Mouse (Mus musculus) intestine, postnatal 0 days (tissue): Measurements from ENCODE around the gene Plcb2. TPM values are rescaled to one million over a fixed set of nuclear protein-coding genes. Genes with fewer than 3 reads are reported as not detected.

Source experiments
- ATAC-seq: fragments of 200-750 bp; cut with Nextera tagmentation; 2 replicates; pipeline ENCODE4 v1.8.0; 2017; ENCODE audit warnings: mild to moderate bottlenecking, moderate TSS enrichment, moderate library complexity
- H3K27ac ChIP-seq: fragments of 300-500 bp; sonication (generic); 2 replicates; pipeline ENCODE4 v1.5.1; 2014; ENCODE audit warnings: mild to moderate bottlenecking, low read depth, low read length, moderate library complexity
- H3K27me3 ChIP-seq: fragments of 300-500 bp; sonication (generic); replicated peaks from 2 replicates; pipeline ENCODE4 v1.6.1; 2014; ENCODE audit warnings: low read length, mixed read lengths; ENCODE audit not compliant: control insufficient read depth, insufficient read depth
- H3K36me3 ChIP-seq: fragments of 300-500 bp; sonication (generic); 2 replicates; pipeline ENCODE4 v1.6.1; 2014; ENCODE audit warnings: mild to moderate bottlenecking, moderate library complexity; ENCODE audit not compliant: control insufficient read depth, insufficient read depth
- H3K4me1 ChIP-seq: fragments of 300-500 bp; sonication (generic); replicated peaks from 2 replicates; pipeline ENCODE4 v1.6.1; 2014; ENCODE audit warnings: antibody characterized with exemption, low read length, mixed read lengths; ENCODE audit not compliant: control insufficient read depth, insufficient read depth
- H3K4me2 ChIP-seq: fragments of 300-500 bp; sonication (generic); replicated peaks from 2 replicates; pipeline ENCODE4 v1.6.1; 2014; ENCODE audit warnings: low read depth, mild to moderate bottlenecking, moderate library complexity
- H3K4me3 ChIP-seq: fragments of 300-500 bp; sonication (generic); 2 replicates; pipeline ENCODE4 v1.5.1; 2014; ENCODE audit warnings: low read depth, low read length
- H3K9ac ChIP-seq: fragments of 300-500 bp; sonication (generic); 2 replicates; pipeline ENCODE4 v1.6.1; 2014; ENCODE audit warnings: mild to moderate bottlenecking, low read depth, low read length
- H3K9me3 ChIP-seq: fragments of 300-500 bp; sonication (generic); 2 replicates; pipeline ENCODE4 v1.6.1; 2016; ENCODE audit warnings: mixed run types; ENCODE audit not compliant: control insufficient read depth
- CTCF ChIP-seq: sonication (generic); IDR thresholded peaks from 2 replicates; pipeline ENCODE4 v1.5.1; 2016; ENCODE audit warnings: low read depth, mild to moderate bottlenecking, control low read depth, antibody characterized with exemption, moderate library complexity
- WGBS: fragments of 180-500 bp; shearing (Covaris S2); extraction: QIAGEN DNeasy Blood & Tissue Kit; methylation state at CpG from one replicate; pipeline ENCODE4 v1.1.7; 2014; 5-methylcytosine and 5-hydroxymethylcytosine counted together
- polyA plus RNA-seq: library from polyadenylated mRNA; unstranded; fragments of >200 nt; fragmentation: Nextera tagmentation; extraction: Ambion mirVana; gene quantifications from 2 replicates; pipeline ENCODE4 v1.2.1, GENCODE M21; 2015

Plcb2 gene
- polyA plus RNA-seq, 1 experiment from 2014 or later = 0.59 TPM

- no peak for TF ChIP-seq CTCF
- peak within 1 kb of the TSS; percentile 70 for H3K27ac ChIP-seq
- H3K27me3 ChIP-seq = no peaks in the 10 kb centered on the region
- H3K9me3 ChIP-seq = no peaks in the 10 kb centered on the region
- 20% methylated on average over 29 of the region's 29 CpGs for WGBS
- H3K36me3 ChIP-seq = no peaks in the 10 kb centered on the region
- H3K4me1 ChIP-seq = peaks cover 23% of the 10 kb centered on the region; the same call in 1 of the 2 replicates
- peak within 1 kb of the TSS; percentile 55 for H3K4me2 ChIP-seq
- H3K9ac ChIP-seq = peak within 1 kb of the TSS; percentile 23; the same call in 1 of the 2 replicates
- peak; percentile 50 for ATAC-seq
- H3K4me3 ChIP-seq = peak within 1 kb of the TSS; percentile 11
These were observed 33.9 kb upstream of the Plcb2 start, which contains the start of gene Ccdc9b for GRCm38 (mm10) chr2:118761906-118762783. Gene Ccdc9b (minus strand): TSS chr2:118762661.

DNA sequence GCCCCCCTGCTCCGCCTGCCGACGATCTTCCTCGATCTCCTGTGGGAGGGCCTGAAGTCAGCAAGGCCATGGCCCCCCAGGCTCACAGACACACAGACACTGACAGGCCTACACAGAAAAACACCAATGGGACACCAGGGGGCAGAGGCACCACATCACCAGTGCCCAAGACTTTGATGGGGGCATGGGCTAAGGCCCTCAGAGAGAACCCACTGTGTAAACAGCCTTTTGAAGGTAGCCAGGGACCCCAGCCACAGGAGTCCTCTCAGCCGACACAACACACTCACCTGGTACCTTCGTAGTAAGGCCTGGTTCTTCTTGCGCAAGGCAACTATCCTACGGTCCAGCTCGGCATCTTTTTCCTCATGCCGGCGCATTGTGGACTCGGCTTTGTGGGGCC lies 33.1 kb upstream of the Plcb2 start:
- 80% methylated on average over 12 of the region's 12 CpGs for WGBS
- H3K4me2 ChIP-seq = peak overlapping the region; percentile 55

DNA sequence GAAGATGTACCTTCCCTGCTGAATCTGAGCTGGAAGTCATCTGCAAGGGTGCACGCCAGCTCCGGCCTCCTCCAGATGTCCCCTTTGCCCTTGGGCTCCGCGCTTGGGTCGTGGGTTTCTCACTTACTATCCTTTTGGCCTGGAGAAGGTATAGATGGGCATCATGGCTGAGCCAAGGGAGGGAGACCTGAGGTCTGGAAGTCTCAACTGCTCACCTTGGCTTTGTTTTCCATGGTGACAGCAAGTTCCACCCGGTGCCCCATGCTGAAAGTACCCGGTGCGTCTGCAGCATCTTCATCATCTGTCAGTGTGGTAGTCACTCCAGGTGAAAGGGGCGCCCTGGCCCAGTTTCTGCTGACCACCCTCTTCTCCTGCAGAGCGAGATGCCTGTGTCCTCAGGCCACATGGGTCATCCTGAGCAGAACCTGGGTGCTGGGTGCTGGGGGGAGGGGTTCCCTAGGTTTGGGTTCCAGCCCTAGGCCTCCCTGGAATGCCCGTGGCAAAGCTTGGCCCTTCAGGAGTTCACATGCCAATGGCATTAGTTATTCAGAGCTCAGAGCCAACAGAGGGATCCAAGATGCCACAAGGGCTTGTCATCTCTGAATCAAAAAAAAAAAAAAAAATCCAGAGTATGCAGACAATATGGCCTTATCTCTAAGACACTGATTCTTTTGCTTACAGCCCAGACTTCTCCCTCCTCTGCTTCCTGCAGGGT lies 32.2 kb upstream of the Plcb2 start:
- Histone ChIP-seq H3K27me3 (no peaks in the 10 kb centered on the region), H3K4me1 (peaks cover 23% of the 10 kb centered on the region; the same call in 1 of the 2 replicates), H3K27ac (no peak overlapping the region), H3K4me2 (no peak overlapping the region), H3K9me3 (no peaks in the 10 kb centered on the region), H3K9ac (no peak overlapping the region), H3K36me3 (no peaks in the 10 kb centered on the region), H3K4me3 (no peak overlapping the region)
- no peak for TF ChIP-seq CTCF
- no peak for ATAC-seq
- WGBS = 84% methylated on average over 11 of the region's 11 CpGs

More for the DNA sequence above, 33.1 kb upstream of the Plcb2 start:
- no peaks in the 10 kb centered on the region for H3K27me3 ChIP-seq
- H3K36me3 ChIP-seq = no peaks in the 10 kb centered on the region
- ATAC-seq = no peak
- no peaks in the 10 kb centered on the region for H3K9me3 ChIP-seq
- no peak overlapping the region for H3K4me3 ChIP-seq
- TF ChIP-seq CTCF = peak; percentile 49
- H3K9ac ChIP-seq = no peak overlapping the region
- H3K27ac ChIP-seq = 0 out of 2 replicates have a peak overlapping the region, but pooled peaks have one; percentile 70
- H3K4me1 ChIP-seq = peaks cover 23% of the 10 kb centered on the region; the same call in 1 of the 2 replicates

- H3K4me2 ChIP-seq = peak overlapping the region; percentile 41
These were observed 31.6 kb upstream of the Plcb2 start for GRCm38 (mm10) chr2:118759828-118760227.

DNA sequence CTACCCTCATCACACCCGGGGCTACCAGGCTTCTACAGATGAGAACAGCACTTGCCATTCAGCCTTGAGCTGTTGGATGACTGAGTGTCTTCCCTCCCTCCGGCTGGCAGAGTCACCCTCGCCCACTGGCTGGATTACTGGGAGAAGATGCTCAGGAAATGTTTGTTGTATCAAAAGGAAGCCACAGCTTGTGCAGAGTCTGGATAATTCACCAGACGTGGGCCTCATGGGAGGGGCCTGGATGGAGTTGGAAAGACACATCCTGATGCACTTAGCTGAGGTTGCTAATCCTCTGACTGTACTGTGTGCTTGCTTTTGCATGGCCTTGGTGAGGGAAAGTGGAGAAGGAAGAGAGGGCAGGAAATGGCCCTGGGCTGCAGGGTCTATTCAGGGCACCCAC lies 27.9 kb upstream of the Plcb2 start:
- Histone ChIP-seq H3K4me1 (0 out of 2 replicates have a peak, but pooled peaks cover 5% of the 10 kb centered on the region), H3K36me3 (no peaks in the 10 kb centered on the region), H3K27me3 (no peaks in the 10 kb centered on the region), H3K9me3 (no peaks in the 10 kb centered on the region), H3K9ac (no peak overlapping the region), H3K27ac (no peak overlapping the region), H3K4me3 (no peak overlapping the region), H3K4me2 (no peak overlapping the region)
- TF ChIP-seq CTCF = no peak
- no peak for ATAC-seq
- 81% methylated on average over 4 of the region's 4 CpGs for WGBS

More at GRCm38 (mm10) chr2:118759828-118760227, 31.6 kb upstream of the Plcb2 start:
- TF ChIP-seq CTCF = peak; percentile 86
- Histone ChIP-seq H3K4me3 (no peak overlapping the region), H3K27me3 (no peaks in the 10 kb centered on the region), H3K9ac (no peak overlapping the region), H3K9me3 (no peaks in the 10 kb centered on the region), H3K36me3 (no peaks in the 10 kb centered on the region), H3K27ac (no peak overlapping the region), H3K4me1 (peaks cover 18% of the 10 kb centered on the region; the same call in 1 of the 2 replicates)
- 10% methylated on average over 8 of the region's 8 CpGs for WGBS
- ATAC-seq = peak; percentile 72

GRCm38 (mm10) chr2:118755407-118755806 lies 27.2 kb upstream of the Plcb2 start:
- H3K4me3 ChIP-seq = no peak overlapping the region
- H3K9ac ChIP-seq = no peak overlapping the region
- no peaks in the 10 kb centered on the region for H3K27me3 ChIP-seq
- no peaks in the 10 kb centered on the region for H3K36me3 ChIP-seq
- H3K27ac ChIP-seq = no peak overlapping the region
- no peaks in the 10 kb centered on the region for H3K9me3 ChIP-seq
- TF ChIP-seq CTCF = no peak
- WGBS = 80% methylated on average over 6 of the region's 6 CpGs
- ATAC-seq = no peak
- H3K4me2 ChIP-seq = no peak overlapping the region
- H3K4me1 ChIP-seq = 0 out of 2 replicates have a peak, but pooled peaks cover 3% of the 10 kb centered on the region
